Mouse (Mus musculus) bone marrow macrophage, adult 2 months (primary cell): Measurements from ENCODE around the gene Dhx40. TPM values are rescaled to one million over a fixed set of nuclear protein-coding genes. Genes with fewer than 3 reads are reported as not detected.

Source experiments
- H3K27ac ChIP-seq: 2 replicates; pipeline ENCODE4 v1.5.1; 2012; ENCODE audit warnings: low read depth, low read length; ENCODE audit not compliant: insufficient read depth
- H3K4me1 ChIP-seq: 2 replicates; pipeline ENCODE4 v1.6.1; 2012; ENCODE audit warnings: low read length; ENCODE audit not compliant: control insufficient read depth, insufficient read depth
- H3K4me3 ChIP-seq: 2 replicates; pipeline ENCODE4 v1.5.1; 2012; ENCODE audit warnings: mild to moderate bottlenecking, low read length, moderate library complexity; ENCODE audit not compliant: insufficient read depth
- CTCF ChIP-seq: IDR thresholded peaks from 2 replicates; pipeline ENCODE4 v1.5.1; 2012; ENCODE audit warnings: low read depth, mild to moderate bottlenecking, low read length, moderate library complexity
- POLR2A ChIP-seq: IDR thresholded peaks from 2 replicates; pipeline ENCODE4 v1.6.1; 2012; ENCODE audit warnings: mild to moderate bottlenecking, low read depth, low read length, borderline replicate concordance
- polyA plus RNA-seq: library from polyadenylated mRNA; stranded (reverse); fragments of >200 nt; gene quantifications from 2 replicates; pipeline ENCODE4 v1.2.4, GENCODE M21; 2012; ENCODE audit not compliant: missing spikeins, insufficient read depth, insufficient read length

Gene Dhx40
- polyA plus RNA-seq, 1 experiment = 26.5 TPM

GRCm38 (mm10) chr11:86839716-86840447 lies 32.3 kb upstream of the Dhx40 start:
- Histone ChIP-seq H3K27ac (no peak overlapping the region), H3K4me3 (no peak overlapping the region), H3K4me1 (peaks cover 19% of the 10 kb centered on the region)
- TF ChIP-seq CTCF (no peak), POLR2A (no peak)

DNA sequence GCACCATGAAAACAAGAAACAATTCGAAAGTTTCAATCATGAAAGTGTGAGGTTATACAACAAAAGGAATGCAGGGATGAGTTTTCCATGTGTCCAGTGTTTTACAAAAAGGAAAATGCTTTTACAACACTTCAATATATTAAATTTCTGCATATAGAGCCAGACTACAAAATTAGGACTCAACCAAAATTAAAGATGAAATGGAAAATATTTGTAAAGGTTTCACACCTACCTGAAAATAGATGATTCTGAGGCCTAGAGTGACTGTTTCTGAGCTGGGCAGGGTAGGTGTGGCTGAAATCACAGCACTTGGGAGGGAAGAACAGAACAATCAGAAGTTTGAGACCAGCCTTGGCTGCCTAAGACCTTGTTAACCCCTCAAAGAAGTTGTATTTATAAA lies 31.2 kb upstream of the Dhx40 start:
- H3K27ac ChIP-seq = no peak overlapping the region
- H3K4me1 ChIP-seq = peaks cover 19% of the 10 kb centered on the region
- no peak overlapping the region for H3K4me3 ChIP-seq
- TF ChIP-seq POLR2A = no peak
- TF ChIP-seq CTCF = no peak

DNA sequence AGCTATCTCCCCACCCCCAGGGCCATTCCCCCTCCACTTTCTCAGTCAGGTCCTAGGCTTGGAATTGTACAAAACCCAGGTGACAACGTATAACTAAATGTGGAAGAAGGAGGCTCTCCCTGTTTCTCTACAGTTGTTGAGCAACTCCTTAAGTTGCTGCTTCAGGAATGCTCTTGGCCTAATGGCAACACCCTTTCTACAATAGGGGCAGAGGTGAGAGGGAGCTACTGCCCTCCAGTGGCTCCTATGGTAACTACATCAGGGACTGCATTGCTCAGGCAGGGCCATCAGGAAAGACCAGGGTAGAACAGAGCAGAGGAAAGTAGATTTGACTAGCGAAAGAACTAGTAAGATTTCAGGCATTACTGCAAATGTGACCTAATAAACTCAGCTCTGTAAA lies 28.8 kb upstream of the Dhx40 start:
- TF ChIP-seq POLR2A (no peak), CTCF (peak; percentile 46)
- H3K4me3 ChIP-seq = no peak overlapping the region
- no peak overlapping the region for H3K27ac ChIP-seq
- peaks cover 18% of the 10 kb centered on the region for H3K4me1 ChIP-seq

DNA sequence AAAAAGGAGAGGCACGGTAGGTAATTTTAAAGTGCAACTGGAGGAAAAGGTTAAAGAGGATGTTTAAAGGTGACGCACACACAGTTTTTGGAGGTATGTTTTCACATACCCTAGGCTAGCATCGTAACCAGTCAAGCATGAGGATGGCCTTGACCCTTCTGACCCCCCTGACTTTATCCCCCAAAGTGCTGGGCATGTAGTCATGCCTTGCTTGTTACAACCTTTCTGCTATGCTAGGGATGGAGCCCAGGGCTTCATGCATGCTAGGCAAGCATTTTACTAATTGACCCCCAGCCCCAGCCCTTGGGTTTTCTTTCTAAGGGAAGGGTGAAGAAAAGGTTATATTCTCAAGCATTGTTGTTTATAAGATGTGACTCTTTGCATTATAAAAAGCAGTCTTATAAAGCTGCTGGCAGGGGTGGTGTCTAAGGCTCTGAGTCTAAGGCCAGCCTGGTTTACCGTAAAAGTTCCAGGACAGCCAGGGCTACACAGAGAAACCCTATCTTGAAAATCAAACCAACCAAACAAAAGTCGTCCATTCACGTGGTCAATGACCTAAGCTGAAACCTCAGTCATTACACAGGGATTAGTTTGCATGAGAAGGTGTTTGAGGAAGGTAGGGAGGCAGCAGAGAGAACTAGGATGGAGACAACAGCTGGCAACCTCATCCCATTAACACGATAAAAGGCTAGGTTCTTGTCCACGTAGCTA lies 27.2 kb upstream of the Dhx40 start:
- no peak overlapping the region for H3K4me3 ChIP-seq
- peaks cover 9% of the 10 kb centered on the region for H3K4me1 ChIP-seq
- TF ChIP-seq POLR2A (no peak), CTCF (no peak)
- no peak overlapping the region for H3K27ac ChIP-seq

- Histone ChIP-seq H3K27ac (no peak overlapping the region), H3K4me3 (no peak overlapping the region), H3K4me1 (peaks cover 4% of the 10 kb centered on the region)
- no peak for TF ChIP-seq POLR2A
- TF ChIP-seq CTCF = no peak
Observed at GRCm38 (mm10) chr11:86834050-86834449, 26.5 kb upstream of the Dhx40 start.

DNA sequence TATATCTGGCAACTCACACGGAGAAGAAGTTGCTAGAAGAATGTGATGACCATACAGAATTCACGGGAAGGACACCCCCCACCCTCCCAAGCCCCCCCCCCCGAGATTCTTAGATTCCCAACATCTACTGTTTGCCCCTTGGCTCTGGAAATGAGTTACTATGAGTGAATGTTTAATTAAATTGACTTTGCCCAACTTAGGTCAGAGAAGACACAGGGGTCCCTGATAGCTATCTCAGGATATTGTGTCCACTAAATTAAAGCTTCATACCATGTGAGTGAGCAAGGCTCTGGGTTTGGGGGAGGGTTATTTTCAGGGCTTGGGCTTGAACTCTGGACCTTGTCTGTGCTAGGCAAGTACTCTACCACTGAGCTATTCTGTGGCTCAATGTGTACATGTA lies 25.6 kb upstream of the Dhx40 start:
- no peak overlapping the region for H3K4me3 ChIP-seq
- H3K27ac ChIP-seq = no peak overlapping the region
- H3K4me1 ChIP-seq = peaks cover 4% of the 10 kb centered on the region
- TF ChIP-seq CTCF = no peak
- no peak for TF ChIP-seq POLR2A

DNA sequence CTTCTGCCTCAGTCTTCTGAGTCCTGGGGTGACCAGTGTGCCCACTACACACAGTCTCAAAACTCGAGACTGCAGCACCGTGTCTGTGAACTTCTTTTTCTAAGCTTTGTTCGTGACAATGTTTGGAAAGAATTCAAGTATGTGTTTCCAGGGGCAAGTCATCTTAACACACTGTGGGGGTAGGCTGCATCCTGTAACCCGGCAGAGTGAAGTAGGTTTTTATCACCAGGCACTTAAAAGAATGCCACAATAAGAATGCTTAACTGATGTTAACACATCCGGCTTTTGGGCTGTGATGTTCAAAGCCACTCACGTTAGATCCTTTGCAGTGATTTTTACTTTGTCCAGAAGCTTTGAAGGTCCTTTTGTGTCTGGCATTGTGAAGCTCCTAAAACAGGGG lies 20.9 kb upstream of the Dhx40 start:
- Histone ChIP-seq H3K4me1 (peaks cover 8% of the 10 kb centered on the region), H3K27ac (no peak overlapping the region), H3K4me3 (no peak overlapping the region)
- no peak for TF ChIP-seq CTCF
- TF ChIP-seq POLR2A = no peak

GRCm38 (mm10) chr11:86827476-86828245 lies 20.1 kb upstream of the Dhx40 start:
- Histone ChIP-seq H3K4me3 (no peak overlapping the region), H3K27ac (0 out of 2 replicates have a peak overlapping the region, but pooled peaks have one; percentile 22), H3K4me1 (peaks cover 8% of the 10 kb centered on the region)
- no peak for TF ChIP-seq CTCF
- TF ChIP-seq POLR2A = no peak

- no peak overlapping the region for H3K27ac ChIP-seq
- TF ChIP-seq CTCF = no peak
- TF ChIP-seq POLR2A = no peak
Observed at GRCm38 (mm10) chr11:86824433-86824832, 16.9 kb upstream of the Dhx40 start.

More at GRCm38 (mm10) chr11:86824433-86824832, 16.9 kb upstream of the Dhx40 start:
- Histone ChIP-seq H3K4me1 (peaks cover 9% of the 10 kb centered on the region), H3K4me3 (no peak overlapping the region)
